Mouse (Mus musculus) neural tube, embryonic 11.5 days (tissue): ENCODE data around the gene Gan. TPM values are rescaled to one million over a fixed set of nuclear protein-coding genes. Genes with fewer than 3 reads are reported as not detected.

Experiments used
- ATAC-seq: fragments of 200-750 bp; cut with Nextera tagmentation; 2 replicates; pipeline ENCODE4 v1.8.0; 2017; ENCODE audit warnings: moderate number of reproducible peaks, mild to moderate bottlenecking, moderate TSS enrichment, moderate library complexity; ENCODE audit not compliant: insufficient read depth, low FRiP score, low TSS enrichment
- DNase-seq: peaks from one replicate; pipeline ENCODE4 v3.0.0-alpha.2; 2015; ENCODE audit warnings: low spot score
- H3K27ac ChIP-seq: fragments of 300-500 bp; sonication (generic); 2 replicates; pipeline ENCODE4 v1.5.1; 2014; ENCODE audit warnings: low read depth, mild to moderate bottlenecking, low read length
- H3K27me3 ChIP-seq: fragments of 300-500 bp; sonication (generic); 2 replicates; pipeline ENCODE4 v1.6.1; 2014; ENCODE audit warnings: mild to moderate bottlenecking, low read length, mixed read lengths; ENCODE audit not compliant: control insufficient read depth, insufficient read depth
- H3K36me3 ChIP-seq: fragments of 300-500 bp; sonication (generic); 2 replicates; pipeline ENCODE4 v1.6.1; 2014; ENCODE audit warnings: mild to moderate bottlenecking, low read length, moderate library complexity, mixed read lengths; ENCODE audit not compliant: control insufficient read depth, insufficient read depth
- H3K4me1 ChIP-seq: fragments of 300-500 bp; sonication (generic); 2 replicates; pipeline ENCODE4 v1.6.1; 2014; ENCODE audit warnings: low read length, mixed read lengths; ENCODE audit not compliant: control insufficient read depth, insufficient read depth
- H3K4me2 ChIP-seq: fragments of 300-500 bp; sonication (generic); 2 replicates; pipeline ENCODE4 v1.6.1; 2014; ENCODE audit warnings: low read depth, mild to moderate bottlenecking, moderate library complexity
- H3K4me3 ChIP-seq: fragments of 300-500 bp; sonication (generic); 2 replicates; pipeline ENCODE4 v1.5.1; 2014; ENCODE audit warnings: low read depth, low read length
- H3K9ac ChIP-seq: fragments of 300-500 bp; sonication (generic); 2 replicates; pipeline ENCODE4 v1.6.1; 2014; ENCODE audit warnings: mild to moderate bottlenecking, low read length
- H3K9me3 ChIP-seq: fragments of 300-500 bp; sonication (generic); 2 replicates; pipeline ENCODE4 v1.6.1; 2016; ENCODE audit warnings: low read length; ENCODE audit not compliant: control insufficient read depth
- whole genome bisulfite sequencing: fragments of 180-500 bp; shearing (Covaris S2); extraction: QIAGEN DNeasy Blood & Tissue Kit; methylation state at CpG from one replicate; pipeline ENCODE4 v1.1.7; 2014; 5-methylcytosine and 5-hydroxymethylcytosine counted together
- polyA plus RNA-seq: library from polyadenylated mRNA; unstranded; fragments of >200 nt; fragmentation: Nextera tagmentation; extraction: Ambion mirVana; gene quantifications from 2 replicates; pipeline ENCODE4 v1.2.1, GENCODE M21; 2014

Gan gene
- polyA plus RNA-seq, 1 experiment from 2014 or later, result 2.3 TPM

- Histone ChIP-seq H3K36me3 (no peaks in the 10 kb centered on the region), H3K9ac (peak overlapping the region; percentile 95), H3K4me2 (peak overlapping the region; percentile 92), H3K4me3 (peak overlapping the region; percentile 96), H3K9me3 (no peaks in the 10 kb centered on the region), H3K27me3 (no peaks in the 10 kb centered on the region), H3K27ac (peak overlapping the region; percentile 90), H3K4me1 (peaks cover 34% of the 10 kb centered on the region)
- 8% methylated on average over 22 of the region's 22 CpGs for WGBS
- 0 out of 2 replicates have a peak, but pooled peaks have one; percentile 7 for ATAC-seq
- peak; percentile 66 for DNase-seq
Observed at GRCm38 (mm10) chr8:117257821-117258575, 100.1 kb downstream of the Gan start.

- H3K4me2 ChIP-seq, result peak overlapping the region; percentile 92
- DNase-seq (peak; percentile 27), ATAC-seq (no peak)
- peak overlapping the region; percentile 90 for H3K27ac ChIP-seq
- H3K4me3 ChIP-seq, result peak overlapping the region; percentile 96
- H3K9me3 ChIP-seq, result no peaks in the 10 kb centered on the region
- peak overlapping the region; percentile 95 for H3K9ac ChIP-seq
- no peaks in the 10 kb centered on the region for H3K27me3 ChIP-seq
- 53% methylated on average over 6 of the region's 6 CpGs for WGBS
- no peaks in the 10 kb centered on the region for H3K36me3 ChIP-seq
- peaks cover 34% of the 10 kb centered on the region for H3K4me1 ChIP-seq
Observed at GRCm38 (mm10) chr8:117258576-117259040, 100.7 kb downstream of the Gan start.

- Histone ChIP-seq H3K9ac (peak overlapping the region; percentile 95), H3K4me2 (peak overlapping the region; percentile 92), H3K27me3 (no peaks in the 10 kb centered on the region), H3K4me1 (peaks cover 34% of the 10 kb centered on the region), H3K9me3 (no peaks in the 10 kb centered on the region), H3K27ac (peak overlapping the region; percentile 56; the same call in 1 of the 2 replicates), H3K36me3 (no peaks in the 10 kb centered on the region), H3K4me3 (peak overlapping the region; percentile 96)
- no peak for DNase-seq
- 49% methylated on average over 11 of the region's 11 CpGs for WGBS
- ATAC-seq, result no peak
Observed at GRCm38 (mm10) chr8:117259431-117260001, 101.6 kb downstream of the Gan start.

GRCm38 (mm10) chr8:117260234-117260929 is 102.4 kb downstream of the Gan start:
- Histone ChIP-seq H3K4me1 (peaks cover 34% of the 10 kb centered on the region), H3K27ac (peak overlapping the region; percentile 56; the same call in 1 of the 2 replicates), H3K36me3 (no peaks in the 10 kb centered on the region), H3K27me3 (no peaks in the 10 kb centered on the region), H3K9me3 (no peaks in the 10 kb centered on the region), H3K4me2 (peak overlapping the region; percentile 92), H3K4me3 (peak overlapping the region; percentile 96), H3K9ac (peak overlapping the region; percentile 95)
- no peak for ATAC-seq
- 24% methylated on average over 14 of the region's 14 CpGs for WGBS
- DNase-seq, result peak; percentile 32

- H3K27ac ChIP-seq, result peak overlapping the region; percentile 56; the same call in 1 of the 2 replicates
- 45% methylated on average over 14 of the region's 14 CpGs for WGBS
- H3K27me3 ChIP-seq, result no peaks in the 10 kb centered on the region
- H3K4me2 ChIP-seq, result peak overlapping the region; percentile 92
- DNase-seq (peak; percentile 51), ATAC-seq (no peak)
- H3K9me3 ChIP-seq, result no peaks in the 10 kb centered on the region
- peak overlapping the region; percentile 96 for H3K4me3 ChIP-seq
- peaks cover 34% of the 10 kb centered on the region for H3K4me1 ChIP-seq
- H3K9ac ChIP-seq, result peak overlapping the region; percentile 95
- no peaks in the 10 kb centered on the region for H3K36me3 ChIP-seq
Observed at GRCm38 (mm10) chr8:117260930-117261475, 103.1 kb downstream of the Gan start.

- Histone ChIP-seq H3K4me1 (peaks cover 34% of the 10 kb centered on the region), H3K4me2 (peak overlapping the region; percentile 92; the same call in 1 of the 2 replicates), H3K9ac (no peak overlapping the region; the same call in 1 of the 2 replicates), H3K4me3 (peak overlapping the region; percentile 6; the same call in 1 of the 2 replicates), H3K9me3 (no peaks in the 10 kb centered on the region), H3K27ac (no peak overlapping the region), H3K27me3 (no peaks in the 10 kb centered on the region), H3K36me3 (no peaks in the 10 kb centered on the region)
- DNase-seq (no peak), ATAC-seq (no peak)
- 33% methylated on average over 9 of the region's 9 CpGs for WGBS
Observed at GRCm38 (mm10) chr8:117261702-117262101, 103.8 kb downstream of the Gan start.

GRCm38 (mm10) chr8:117262685-117263084 is 104.8 kb downstream of the Gan start:
- no peaks in the 10 kb centered on the region for H3K27me3 ChIP-seq
- DNase-seq, result no peak
- no peaks in the 10 kb centered on the region for H3K9me3 ChIP-seq
- ATAC-seq, result no peak
- H3K9ac ChIP-seq, result no peak overlapping the region
- no peaks in the 10 kb centered on the region for H3K36me3 ChIP-seq
- 74% methylated on average over 8 of the region's 8 CpGs for WGBS
- no peak overlapping the region for H3K27ac ChIP-seq
- H3K4me1 ChIP-seq, result peaks cover 34% of the 10 kb centered on the region
- no peak overlapping the region for H3K4me2 ChIP-seq
- H3K4me3 ChIP-seq, result no peak overlapping the region

- WGBS, result 84% methylated on average over 6 of the region's 6 CpGs
Observed at GRCm38 (mm10) chr8:117263442-117263841, 105.5 kb downstream of the Gan start.

More at GRCm38 (mm10) chr8:117263442-117263841, 105.5 kb downstream of the Gan start:
- H3K4me3 ChIP-seq, result no peak overlapping the region
- DNase-seq (no peak), ATAC-seq (no peak)
- H3K9me3 ChIP-seq, result no peaks in the 10 kb centered on the region
- no peak overlapping the region for H3K9ac ChIP-seq
- no peaks in the 10 kb centered on the region for H3K27me3 ChIP-seq
- no peaks in the 10 kb centered on the region for H3K36me3 ChIP-seq
- H3K4me2 ChIP-seq, result no peak overlapping the region
- no peak overlapping the region for H3K27ac ChIP-seq
- H3K4me1 ChIP-seq, result peaks cover 32% of the 10 kb centered on the region
